Mouse (Mus musculus): ENCODE data around the gene Serpinb12. TPM values are rescaled to one million over a fixed set of nuclear protein-coding genes. Genes with fewer than 3 reads are reported as not detected.

The Serpinb12 gene
- polyA plus RNA-seq, 1 experiment from 2014 or later, result 38.6 TPM

GRCm38 (mm10) chr1:107001754-107002153 lies 67.5 kb downstream of the Serpinb12 start:
- Histone ChIP-seq H3K4me1 (peaks cover 4% of the 10 kb centered on the region), H3K9ac (no peak overlapping the region), H3K27ac (replicated peaks) (no peak overlapping the region), H3K36me3 (no peaks in the 10 kb centered on the region), H3K4me3 (replicated peaks) (no peak overlapping the region), H3K4me2 (replicated peaks) (no peak overlapping the region), H3K27me3 (no peaks in the 10 kb centered on the region), H3K9me3 (replicated peaks) (no peaks in the 10 kb centered on the region)
- ATAC-seq (ENCODE audit: insufficient number of reproducible peaks, low FRiP score, low TSS enrichment, low read depth), result no peak
- 73% methylated on average over 2 of the region's 2 CpGs for WGBS

- H3K4me3 ChIP-seq (replicated peaks), result no peak overlapping the region
- no peaks in the 10 kb centered on the region for H3K4me1 ChIP-seq
- ATAC-seq (ENCODE audit: insufficient number of reproducible peaks, low FRiP score, low TSS enrichment, low read depth), result no peak
- no peaks in the 10 kb centered on the region for H3K27me3 ChIP-seq
- no peak overlapping the region for H3K9ac ChIP-seq
- no peak overlapping the region for H3K27ac ChIP-seq (replicated peaks)
- no peaks in the 10 kb centered on the region for H3K36me3 ChIP-seq
- no peak overlapping the region for H3K4me2 ChIP-seq (replicated peaks)
- WGBS, result 74% methylated on average over 3 of the region's 3 CpGs
- no peaks in the 10 kb centered on the region for H3K9me3 ChIP-seq (replicated peaks)
Measured at GRCm38 (mm10) chr1:107006316-107006715, 72.1 kb downstream of the Serpinb12 start.

Other genes starting within 250 kb of the Serpinb12 start
- gene Bcl2, start 220.2 kb upstream of the Serpinb12 start, polyA plus RNA-seq (2015; fragmentation: Nextera tagmentation; extraction: Ambion mirVana), result 22.0 and 23.4 TPM in 2 replicates
- gene Kdsr, start 174.7 kb upstream of the Serpinb12 start, polyA plus RNA-seq (2015; fragmentation: Nextera tagmentation; extraction: Ambion mirVana), result 18.0 and 18.1 TPM in 2 replicates
- gene Vps4b, start 137.7 kb upstream of the Serpinb12 start, polyA plus RNA-seq (2015; fragmentation: Nextera tagmentation; extraction: Ambion mirVana), result 62.9 and 67.9 TPM in 2 replicates
- 73.5 and 86.0 TPM in 2 replicates for gene Serpinb5, start 73.3 kb upstream of the Serpinb12 start, polyA plus RNA-seq (2015; fragmentation: Nextera tagmentation; extraction: Ambion mirVana)
- gene Serpinb13, start 46.5 kb downstream of the Serpinb12 start, polyA plus RNA-seq (2015; fragmentation: Nextera tagmentation; extraction: Ambion mirVana), result 0.13 TPM in 1 of 2 replicates, not detected in the other
- gene Serpinb3a, start 117.9 kb downstream of the Serpinb12 start, polyA plus RNA-seq (2015; fragmentation: Nextera tagmentation; extraction: Ambion mirVana), result 46.8 and 48.0 TPM in 2 replicates
- not detected in 2 replicates for gene Serpinb3d, start 149.1 kb downstream of the Serpinb12 start, polyA plus RNA-seq (2015; fragmentation: Nextera tagmentation; extraction: Ambion mirVana)